8 mouse cellular contexts compared by ENCODE assay signal in the genomic region with DNA sequence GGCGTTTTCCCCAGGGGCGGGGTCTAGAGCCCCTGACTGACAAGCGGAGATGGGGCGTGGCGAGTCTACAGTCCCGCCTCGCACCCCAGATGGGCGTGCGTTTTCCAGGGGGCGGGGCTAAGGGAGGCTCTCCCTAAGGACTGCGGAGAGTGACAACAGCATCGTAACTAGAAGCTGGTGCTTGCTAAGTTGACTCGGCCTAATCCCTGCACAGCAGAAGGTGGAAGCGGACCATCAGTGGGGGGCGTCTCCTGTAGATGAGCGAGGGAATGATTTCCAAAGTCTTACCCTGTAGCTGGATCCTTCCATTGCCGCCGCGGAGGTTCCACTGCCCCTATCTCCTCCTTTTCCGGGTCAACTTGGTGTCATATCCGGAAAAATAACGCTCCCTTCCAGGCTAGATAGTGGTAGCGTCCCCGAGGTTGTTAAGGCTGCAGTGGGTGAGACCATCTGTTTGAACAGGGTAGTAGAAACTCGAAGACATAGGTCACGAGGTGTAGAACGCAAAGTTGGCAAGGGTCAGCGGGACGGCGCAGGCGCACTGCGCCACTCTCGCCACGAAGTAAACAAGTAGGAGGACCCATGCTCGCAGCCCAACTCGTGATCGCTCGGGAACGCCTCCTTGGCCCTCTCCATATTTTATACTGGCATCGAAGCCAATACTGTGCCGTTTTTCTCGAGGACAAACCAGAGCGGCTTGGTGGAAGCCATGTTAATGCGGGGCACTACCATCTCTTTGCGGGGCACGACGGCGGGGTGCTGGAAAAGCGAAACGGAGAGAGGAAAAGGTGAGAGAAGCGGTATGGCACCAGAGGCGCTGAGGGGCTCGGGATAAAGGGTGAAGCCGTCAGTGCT. TPM values are rescaled to one million over a fixed set of nuclear protein-coding genes. Genes with fewer than 3 reads are reported as not detected.
DNase-seq lines count a peak whose midpoint lies in the region; ATAC-seq and TF ChIP-seq lines count a peak whose summit lies in the region.

A gene (plus strand): TSS at position 431 of the 855 bp plus-strand sequence.
A gene (minus strand): TSS at position 519 of the 855 bp plus-strand sequence.

- WGBS in forebrain, embryonic 10.5 days, result under 1% methylated on average over 54 of the region's 54 CpGs
- WGBS in heart, embryonic 15.5 days, result under 1% methylated on average over 54 of the region's 54 CpGs
- WGBS in liver, embryonic 14.5 days (ENCODE audit: insufficient replicate concordance), result under 1% methylated on average over 54 of the region's 54 CpGs
- 0% methylated on average over 54 of the region's 54 CpGs for whole genome bisulfite sequencing in neural tube, embryonic 11.5 days
- WGBS in stomach, postnatal 0 days, result under 1% methylated on average over 54 of the region's 54 CpGs

- no peaks in the 10 kb centered on the region for H3K27me3 ChIP-seq in forebrain, embryonic 10.5 days (ENCODE audit: poor library complexity, severe bottlenecking)
- H3K27me3 ChIP-seq in heart, embryonic 15.5 days, result no peaks in the 10 kb centered on the region
- no peaks in the 10 kb centered on the region for H3K27me3 ChIP-seq in liver, embryonic 14.5 days (ENCODE audit: control insufficient read depth, insufficient read depth, low read length)
- H3K27me3 ChIP-seq in neural tube, embryonic 11.5 days (ENCODE audit: control insufficient read depth, insufficient read depth, low read length), result no peaks in the 10 kb centered on the region
- H3K27me3 ChIP-seq in stomach, postnatal 0 days (ENCODE audit: control insufficient read depth, insufficient read depth, low read length), result no peaks in the 10 kb centered on the region

- no peak for TF ChIP-seq CTCF in liver, embryonic 14.5 days (IDR thresholded peaks at IDR 0.05; ENCODE audit: low read depth)
- TF ChIP-seq CTCF in stomach, postnatal 0 days (IDR thresholded peaks at IDR 0.05; ENCODE audit: low read depth), result no peak

- peak within 1 kb of the TSS; percentile 78 for H3K9ac ChIP-seq in heart, embryonic 15.5 days
- peak within 1 kb of the TSS; percentile 80 for H3K9ac ChIP-seq in liver, embryonic 14.5 days (replicated peaks)
- peak within 1 kb of the TSS; percentile 83 for H3K9ac ChIP-seq in neural tube, embryonic 11.5 days (ENCODE audit: low read length)
- peak within 1 kb of the TSS; percentile 88 for H3K9ac ChIP-seq in stomach, postnatal 0 days (ENCODE audit: low read length)

- H3K27ac ChIP-seq in forebrain, embryonic 10.5 days, result peak within 1 kb of the TSS; percentile 97
- H3K27ac ChIP-seq in heart, embryonic 15.5 days, result peak within 1 kb of the TSS; percentile 97
- H3K27ac ChIP-seq in liver, embryonic 14.5 days, result peak within 1 kb of the TSS; percentile 88
- H3K27ac ChIP-seq in neural tube, embryonic 11.5 days (ENCODE audit: low read depth, low read length), result peak within 1 kb of the TSS; percentile 68
- H3K27ac ChIP-seq in stomach, postnatal 0 days (replicated peaks), result peak within 1 kb of the TSS; percentile 98

- peak within 1 kb of the TSS; percentile 76 for H3K4me2 ChIP-seq in heart, embryonic 15.5 days
- peak within 1 kb of the TSS; percentile 97 for H3K4me2 ChIP-seq in liver, embryonic 14.5 days (ENCODE audit: low read depth)
- H3K4me2 ChIP-seq in neural tube, embryonic 11.5 days (ENCODE audit: low read depth), result peak within 1 kb of the TSS; percentile 91
- H3K4me2 ChIP-seq in stomach, postnatal 0 days (replicated peaks; ENCODE audit: low read depth), result peak within 1 kb of the TSS; percentile 83

- peak within 1 kb of the TSS; percentile 87 for H3K4me3 ChIP-seq in forebrain, embryonic 10.5 days
- H3K4me3 ChIP-seq in heart, embryonic 15.5 days, result peak within 1 kb of the TSS; percentile 87
- peak within 1 kb of the TSS; percentile 80 to 90 for H3K4me3 ChIP-seq in liver, embryonic 14.5 days (ENCODE audit: insufficient read depth in 1 of 2, low read depth in 2 of 2, low read length in 2 of 2)
- peak within 1 kb of the TSS; percentile 85 for H3K4me3 ChIP-seq in neural tube, embryonic 11.5 days (ENCODE audit: low read depth, low read length)
- peak within 1 kb of the TSS; percentile 81 for H3K4me3 ChIP-seq in stomach, postnatal 0 days (ENCODE audit: low read depth, low read length)

- ATAC-seq in heart, embryonic 15.5 days (replicated peaks; ENCODE audit: insufficient number of reproducible peaks, insufficient read depth, low FRiP score, low read depth), result peak; percentile 81
- peak; percentile 82 for ATAC-seq in liver, embryonic 14.5 days (ENCODE audit: insufficient read depth)
- peak; percentile 81 for ATAC-seq in neural tube, embryonic 11.5 days (ENCODE audit: insufficient read depth, low FRiP score, low TSS enrichment)
- ATAC-seq in stomach, postnatal 0 days (ENCODE audit: low FRiP score, low TSS enrichment), result peak; percentile 90

- peak; percentile 32; the same call in 1 of the 2 replicates for TF ChIP-seq EP300 in liver, embryonic 14.5 days (IDR thresholded peaks at IDR 0.05; ENCODE audit: low read depth)
- TF ChIP-seq EP300 in stomach, postnatal 0 days (optimal IDR thresholded peaks at IDR 0.05), result peak; percentile 70

- H3K9me3 ChIP-seq in forebrain, embryonic 10.5 days, result no peaks in the 10 kb centered on the region
- no peaks in the 10 kb centered on the region for H3K9me3 ChIP-seq in heart, embryonic 15.5 days (replicated peaks)
- no peaks in the 10 kb centered on the region for H3K9me3 ChIP-seq in liver, embryonic 14.5 days (ENCODE audit: control insufficient read depth, low read length)
- H3K9me3 ChIP-seq in neural tube, embryonic 11.5 days (ENCODE audit: control insufficient read depth, low read length), result no peaks in the 10 kb centered on the region
- H3K9me3 ChIP-seq in stomach, postnatal 0 days (ENCODE audit: control insufficient read depth, low read length), result no peaks in the 10 kb centered on the region

- DNase-seq in CD8-positive naive resting alpha-beta T cell, adult 2 months (ENCODE audit: low read depth in 2 of 2, low spot score in 2 of 2), result peak; percentile 98
- peak; percentile 93 for DNase-seq in c-Kit-positive CD71-negative TER-119-negative erythroid progenitor cells, embryonic 14.5 days (ENCODE audit: low read depth)
- DNase-seq in forebrain, embryonic 10.5 days (ENCODE audit: extremely low spot score, low spot score), result peak; percentile 94
- peak; percentile 98 to 99 for DNase-seq in kidney, postnatal 25 days
- peak; percentile 94 to 97 (median 95) for DNase-seq in liver, embryonic 14.5 days (ENCODE audit: low read depth in 3 of 3, low spot score in 3 of 3)
- DNase-seq in neural tube, embryonic 11.5 days (ENCODE audit: low spot score), result peak; percentile 96
- DNase-seq in stomach, postnatal 0 days (ENCODE audit: low spot score), result peak; percentile 98

- H3K4me1 ChIP-seq in forebrain, embryonic 10.5 days, result peaks cover 42% of the 10 kb centered on the region
- peaks cover 41% of the 10 kb centered on the region for H3K4me1 ChIP-seq in heart, embryonic 15.5 days (replicated peaks)
- H3K4me1 ChIP-seq in liver, embryonic 14.5 days (replicated peaks; ENCODE audit: control insufficient read depth in 2 of 2, insufficient read depth in 2 of 2, low read length in 1 of 2), result peaks cover 20 to 21% of the 10 kb centered on the region in 2 experiments
- peaks cover 15% of the 10 kb centered on the region for H3K4me1 ChIP-seq in neural tube, embryonic 11.5 days (ENCODE audit: control insufficient read depth, insufficient read depth, low read length)
- H3K4me1 ChIP-seq in stomach, postnatal 0 days (replicated peaks; ENCODE audit: control insufficient read depth, insufficient read depth), result peaks cover 12% of the 10 kb centered on the region

- peaks cover 54% of the 10 kb centered on the region for H3K36me3 ChIP-seq in forebrain, embryonic 10.5 days (replicated peaks)
- H3K36me3 ChIP-seq in heart, embryonic 15.5 days, result peaks cover 38% of the 10 kb centered on the region
- H3K36me3 ChIP-seq in liver, embryonic 14.5 days (replicated peaks; ENCODE audit: control insufficient read depth, insufficient read depth, low read depth), result peaks cover 7% of the 10 kb centered on the region
- H3K36me3 ChIP-seq in neural tube, embryonic 11.5 days (ENCODE audit: control insufficient read depth, insufficient read depth, low read length), result peaks cover 6% of the 10 kb centered on the region
- peaks cover 19% of the 10 kb centered on the region for H3K36me3 ChIP-seq in stomach, postnatal 0 days (ENCODE audit: control insufficient read depth, insufficient read depth, low read length)

RNA-seq across cellular contexts. Expression of the first gene that starts in this region (rescaled TPM):
- polyA plus RNA-seq in forebrain, embryonic 10.5 days (2016; fragmentation: Nextera tagmentation; extraction: Ambion mirVana), result 84.3 and 84.6 TPM in 2 replicates
- polyA plus RNA-seq in heart, embryonic 15.5 days (2015; fragmentation: Nextera tagmentation; extraction: Ambion mirVana), result 91.7 and 97.8 TPM in 2 replicates
- 25.8 and 36.4 TPM in 2 replicates for polyA plus RNA-seq in liver, embryonic 14.5 days (2012; rRNA removed)
- polyA plus RNA-seq in liver, embryonic 14.5 days (2014; fragmentation: Nextera tagmentation; extraction: Ambion mirVana), result 10.0 and 10.6 TPM in 2 replicates
- polyA plus RNA-seq in neural tube, embryonic 11.5 days (2014; fragmentation: Nextera tagmentation; extraction: Ambion mirVana), result 37.2 and 49.3 TPM in 2 replicates
- 70.8 and 75.2 TPM in 2 replicates for polyA plus RNA-seq in stomach, postnatal 0 days (2015; fragmentation: Nextera tagmentation; extraction: Ambion mirVana)

RNA-seq across cellular contexts. Expression of the second gene that starts in this region (rescaled TPM):
- 72.8 and 73.6 TPM in 2 replicates for polyA plus RNA-seq in forebrain, embryonic 10.5 days (2016; fragmentation: Nextera tagmentation; extraction: Ambion mirVana)
- polyA plus RNA-seq in heart, embryonic 15.5 days (2015; fragmentation: Nextera tagmentation; extraction: Ambion mirVana), result 53.2 and 63.4 TPM in 2 replicates
- polyA plus RNA-seq in liver, embryonic 14.5 days (2012; rRNA removed), result 12.9 and 16.2 TPM in 2 replicates
- 18.3 and 20.2 TPM in 2 replicates for polyA plus RNA-seq in liver, embryonic 14.5 days (2014; fragmentation: Nextera tagmentation; extraction: Ambion mirVana)
- polyA plus RNA-seq in neural tube, embryonic 11.5 days (2014; fragmentation: Nextera tagmentation; extraction: Ambion mirVana), result 69.3 and 93.0 TPM in 2 replicates
- polyA plus RNA-seq in stomach, postnatal 0 days (2015; fragmentation: Nextera tagmentation; extraction: Ambion mirVana), result 45.4 and 48.0 TPM in 2 replicates

Comparison
In these comparisons a context has a peak if more than half of its experiments do, and no peak if none do; other contexts are left out.
1. Peak in every context shown above with its lines: DNase-seq, ATAC-seq, H3K4me3 ChIP-seq and H3K27ac ChIP-seq.